Mouse (Mus musculus): Measurements from ENCODE around the gene Glyctk. TPM values are rescaled to one million over a fixed set of nuclear protein-coding genes. Genes with fewer than 3 reads are reported as not detected.
"Not testable (repeated sequence)": the region's sequence is repeated elsewhere in the genome, so short reads cannot be mapped to it uniquely, and the experiment has no call there.

Glyctk gene
- total RNA-seq, 2 experiments from 2014 or later: 1.3 to 1.7 TPM

- no peak for DNase-seq
- intact Hi-C loops (cut with DNase I): loop anchor here (10.0 kb wide), 1 partner anchor 705 kb away; the partner anchor contains the start of gene Rbm15b
These were observed 21.5 kb upstream of the Glyctk start for GRCm38 (mm10) chr9:106179454-106179853.

DNA sequence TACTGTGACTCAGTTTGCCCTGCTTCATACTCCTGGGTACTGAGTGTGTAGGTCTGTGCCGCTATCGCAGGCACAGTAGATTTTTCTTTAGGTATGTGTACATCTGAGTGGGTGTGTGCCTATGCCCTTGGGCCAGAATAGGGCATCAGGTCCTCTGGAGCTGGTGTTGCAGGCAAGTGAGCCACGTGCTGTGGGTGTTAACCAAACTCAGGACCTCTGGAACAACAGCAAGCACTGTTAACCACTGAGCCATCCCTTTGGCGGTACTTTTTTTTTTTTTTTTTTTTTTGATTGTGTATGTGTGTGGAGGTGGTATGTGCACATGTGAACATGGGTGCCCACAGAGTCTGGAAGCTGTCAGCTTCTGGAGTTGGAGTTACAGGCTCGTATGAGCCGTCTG, 19.9 kb upstream of the Glyctk start:
- DNase-seq: no peak
- intact Hi-C loops (cut with DNase I): loop anchor here (10.0 kb wide), 1 partner anchor 707 kb away; the partner anchor contains the start of gene Rbm15b

DNA sequence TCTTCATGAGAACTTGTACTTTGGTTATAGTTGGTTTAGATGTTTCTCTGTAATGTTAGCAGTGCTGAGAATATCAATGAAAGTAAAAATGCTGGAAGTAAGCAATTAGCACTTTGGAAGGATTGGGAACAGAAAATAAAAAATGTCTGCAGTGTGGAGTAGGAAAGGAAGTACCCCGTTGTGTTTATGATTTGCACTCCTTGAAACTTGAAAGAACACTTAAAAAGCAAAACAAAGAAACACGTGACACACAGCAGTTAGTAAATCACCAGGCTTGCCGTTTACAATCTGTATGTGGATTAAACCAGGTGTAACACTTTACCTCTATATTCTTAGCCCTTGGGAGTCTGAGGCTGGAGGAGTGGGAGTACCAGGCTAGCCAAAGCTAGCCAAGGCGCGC, 18.8 kb upstream of the Glyctk start:
- intact Hi-C loops (cut with DNase I): loop anchor here (10.0 kb wide), 1 partner anchor 708 kb away; the partner anchor contains the start of gene Rbm15b
- DNase-seq: no peak

DNA sequence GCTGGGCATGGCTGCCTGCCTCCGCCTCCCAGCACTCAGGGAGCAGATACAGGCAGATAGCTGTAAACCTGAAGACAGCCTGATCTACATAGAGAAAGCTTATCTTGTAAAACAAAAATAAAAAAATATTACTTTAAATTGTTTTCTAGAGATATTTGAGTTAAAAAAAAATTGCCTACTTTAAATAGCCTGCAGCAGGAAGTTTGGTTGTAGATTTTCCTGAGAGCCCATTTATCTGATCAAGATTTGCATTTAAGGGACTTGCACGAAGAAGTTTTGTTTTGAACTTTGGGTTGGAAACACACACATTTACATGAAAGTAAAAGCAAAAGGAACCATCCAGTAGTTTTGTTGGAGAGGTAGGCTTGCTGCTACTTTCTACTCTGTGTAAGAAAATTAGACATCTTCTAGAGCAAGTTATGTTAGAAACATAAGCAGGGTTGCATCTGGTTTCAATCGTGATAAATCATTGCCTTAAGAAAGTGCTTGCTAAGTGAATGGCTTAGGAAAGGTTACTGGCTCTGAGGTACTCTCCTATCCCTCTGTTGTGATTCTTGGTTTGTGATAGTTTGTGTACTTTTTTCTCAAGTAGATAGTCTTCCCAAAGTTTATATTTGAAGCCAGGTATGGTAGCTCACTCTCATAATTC, 17.7 kb upstream of the Glyctk start:
- no peak for DNase-seq
- intact Hi-C loops (cut with DNase I): loop anchor here (10.0 kb wide), 1 partner anchor 709 kb away; the partner anchor contains the start of gene Rbm15b

DNA sequence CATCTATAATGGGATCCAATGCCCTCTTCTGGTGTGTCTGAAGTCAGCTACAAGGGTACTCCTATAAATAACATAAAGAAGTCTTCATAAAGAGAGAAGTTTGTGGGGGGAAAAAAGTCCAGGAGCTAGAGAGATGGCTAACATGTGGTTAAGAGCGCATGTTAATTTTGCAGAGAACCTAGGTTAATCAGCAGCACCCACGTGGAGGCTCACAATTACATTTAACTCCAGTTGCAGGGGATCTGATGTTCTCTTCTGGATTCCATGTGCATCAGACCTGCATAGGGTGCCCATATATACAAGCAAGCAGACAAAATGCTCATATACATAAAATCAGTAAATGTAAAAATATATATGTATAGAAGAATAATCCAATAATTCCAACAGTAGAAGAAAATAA, 15.4 kb upstream of the Glyctk start:
- intact Hi-C loops (cut with DNase I): loop anchor here (2.0 to 10.0 kb wide), 2 partner anchors 23 to 711 kb away; partner anchors contain the start of gene Rbm15b
- DNase-seq: no peak

GRCm38 (mm10) chr9:106172527-106172926, 14.6 kb upstream of the Glyctk start:
- intact Hi-C loops (cut with DNase I): loop anchor here (2.0 to 10.0 kb wide), 2 partner anchors 24 to 712 kb away; partner anchors contain the start of gene Rbm15b
- DNase-seq: no peak

DNA sequence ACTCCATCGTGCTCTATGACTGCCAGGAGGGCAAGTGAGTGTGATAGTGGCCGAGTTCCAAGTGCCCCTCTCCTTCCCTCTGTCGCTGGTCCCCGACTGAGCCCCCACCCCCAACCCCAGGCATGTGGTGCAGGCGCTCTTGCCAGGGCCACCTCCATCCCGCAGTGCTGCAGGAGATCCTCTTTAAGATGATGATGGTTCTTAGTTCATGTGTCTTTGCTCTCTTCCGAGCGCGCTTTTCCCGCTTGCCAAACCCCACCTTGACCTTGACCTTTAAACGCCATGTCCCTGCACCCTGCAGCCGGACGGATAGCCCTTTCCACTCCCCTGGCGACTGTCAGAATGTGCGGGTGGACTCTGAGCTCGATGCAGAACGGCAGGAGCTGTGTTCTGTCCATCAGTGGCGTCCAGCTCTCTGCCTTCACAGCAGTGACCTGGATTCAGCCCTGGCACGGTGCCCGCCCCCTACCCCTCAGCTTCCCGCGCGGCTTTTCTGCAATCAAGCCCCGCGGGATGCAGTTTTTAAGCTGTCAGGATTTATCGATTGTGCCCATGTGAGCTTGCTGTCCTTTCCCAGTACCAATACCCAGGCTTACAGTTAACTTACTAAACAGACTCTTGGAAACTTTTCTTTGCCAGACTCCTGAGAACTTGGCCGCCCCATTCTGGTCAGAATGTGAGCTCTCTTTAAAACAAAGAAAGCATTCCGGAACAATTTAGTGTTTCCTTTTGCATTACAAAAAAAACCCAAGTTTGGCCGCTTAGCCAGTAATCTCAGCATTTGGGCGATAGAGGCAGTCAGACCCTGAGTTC, 13.6 kb upstream of the Glyctk start:
- DNase-seq: peak; percentile 72 to 76
- intact Hi-C loops (cut with DNase I): loop anchor here (2.0 to 10.0 kb wide), 2 partner anchors 25 to 713 kb away; partner anchors contain the start of gene Rbm15b

GRCm38 (mm10) chr9:106170556-106171345, 12.8 kb upstream of the Glyctk start, which contains the start of gene Wdr82:
Wdr82 (plus strand) TSS chr9:106170928.
- intact Hi-C loops (cut with DNase I): loop anchor here (1.0 to 10.0 kb wide), 2 partner anchors 10 to 714 kb away; partner anchors contain the start of gene Rbm15b
- peak; percentile 88 to 91 for DNase-seq

GRCm38 (mm10) chr9:106169917-106170316, 12.0 kb upstream of the Glyctk start:
- intact Hi-C loops (cut with DNase I): loop anchor here (1.0 to 10.0 kb wide), 2 partner anchors 10 to 715 kb away; partner anchors contain the start of gene Rbm15b

GRCm38 (mm10) chr9:106169006-106169405, 11.1 kb upstream of the Glyctk start:
- intact Hi-C loops (cut with DNase I); DNase-seq: not testable (repeated sequence)

More at GRCm38 (mm10) chr9:106169917-106170316, 12.0 kb upstream of the Glyctk start:
- no peak for DNase-seq

DNA sequence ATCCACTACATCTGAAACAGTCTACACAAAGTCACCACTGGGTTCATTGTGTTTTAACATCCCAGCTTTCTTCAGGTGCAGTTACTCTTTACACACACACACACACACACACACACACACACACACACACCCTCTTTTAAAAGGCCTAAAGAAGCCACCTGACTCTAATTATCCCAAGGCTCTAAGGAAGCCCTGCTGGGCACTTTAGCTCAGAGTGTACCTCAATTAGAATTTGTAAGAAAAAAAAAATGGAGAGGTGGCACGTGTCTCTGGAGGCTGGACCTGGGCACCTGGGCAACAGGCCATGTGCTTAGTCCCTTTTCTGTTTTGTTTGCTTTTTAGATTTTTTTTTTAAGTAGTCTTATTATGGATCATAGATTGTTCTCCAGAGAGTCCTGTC, 9.8 kb upstream of the Glyctk start:
- no peak for DNase-seq
- intact Hi-C loops (cut with DNase I): no loop called here

GRCm38 (mm10) chr9:106167241-106167640, 9.3 kb upstream of the Glyctk start:
- intact Hi-C loops (cut with DNase I): no loop called here
- DNase-seq: no peak

DNA sequence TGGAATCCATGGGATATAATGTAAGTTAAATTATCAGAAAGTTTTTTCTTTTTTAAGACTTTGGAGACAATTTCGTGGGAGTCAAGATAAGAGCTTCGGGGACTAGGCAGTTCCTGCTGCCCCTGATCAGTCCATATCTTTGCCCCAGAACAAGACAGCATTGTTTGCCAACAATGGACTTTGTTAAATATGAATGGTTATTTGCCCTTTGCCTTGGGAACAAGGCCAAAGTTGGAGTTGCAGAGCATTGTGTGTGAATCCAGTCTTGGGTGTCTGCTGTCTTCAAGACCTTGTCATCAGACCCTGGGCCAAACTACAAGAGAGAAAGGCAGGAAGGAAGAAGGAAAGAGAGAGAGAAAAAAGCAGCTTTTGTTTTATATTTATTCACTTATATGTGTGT, 8.8 kb upstream of the Glyctk start:
- intact Hi-C loops (cut with DNase I): no loop called here
- no peak for DNase-seq

GRCm38 (mm10) chr9:106160426-106160825, 2.5 kb upstream of the Glyctk start:
- DNase-seq: no peak
- intact Hi-C loops (cut with DNase I): loop anchor here (1.0 to 5.0 kb wide), 2 partner anchors 10 to 42 kb away; partner anchors contain the start of genes Twf2 and Wdr82

GRCm38 (mm10) chr9:106159784-106160301, 1.9 kb upstream of the Glyctk start:
- peak; percentile 99 for DNase-seq
- intact Hi-C loops (cut with DNase I): loop anchor here (1.0 to 5.0 kb wide), 6 partner anchors 10 to 317 kb away; partner anchors contain the start of genes Parp3, Rrp9, Twf2 and Wdr82

DNA sequence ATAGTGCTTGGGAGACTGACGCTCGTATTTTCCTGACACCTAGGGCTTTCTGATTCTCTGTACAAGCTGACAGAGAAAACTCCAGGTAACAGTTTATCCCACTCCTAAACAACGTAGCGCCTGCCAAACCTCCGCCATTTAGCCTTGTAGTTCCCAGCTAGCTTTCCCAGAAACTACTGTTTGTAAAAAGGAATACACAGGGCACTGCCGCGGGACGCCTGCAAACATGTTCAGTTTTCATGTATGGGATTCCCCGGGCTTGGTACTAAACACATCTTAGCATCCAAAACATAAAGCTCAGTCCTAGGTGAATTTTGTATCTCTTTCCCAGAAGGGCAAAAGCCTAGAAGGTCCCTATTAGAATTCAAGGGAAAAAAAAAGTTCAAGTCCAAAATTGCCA, 1.3 kb upstream of the Glyctk start:
- intact Hi-C loops (cut with DNase I): loop anchor here (2.0 to 5.0 kb wide), 4 partner anchors 46 to 318 kb away; partner anchors contain the start of genes Parp3 and Rrp9
- DNase-seq: no peak

- intact Hi-C loops (cut with DNase I): loop anchor here (2.0 to 5.0 kb wide), 3 partner anchors 55 to 320 kb away; partner anchors contain the start of genes Parp3 and Rrp9
These were observed 364 bp downstream of the Glyctk start for GRCm38 (mm10) chr9:106157623-106157925.

DNA sequence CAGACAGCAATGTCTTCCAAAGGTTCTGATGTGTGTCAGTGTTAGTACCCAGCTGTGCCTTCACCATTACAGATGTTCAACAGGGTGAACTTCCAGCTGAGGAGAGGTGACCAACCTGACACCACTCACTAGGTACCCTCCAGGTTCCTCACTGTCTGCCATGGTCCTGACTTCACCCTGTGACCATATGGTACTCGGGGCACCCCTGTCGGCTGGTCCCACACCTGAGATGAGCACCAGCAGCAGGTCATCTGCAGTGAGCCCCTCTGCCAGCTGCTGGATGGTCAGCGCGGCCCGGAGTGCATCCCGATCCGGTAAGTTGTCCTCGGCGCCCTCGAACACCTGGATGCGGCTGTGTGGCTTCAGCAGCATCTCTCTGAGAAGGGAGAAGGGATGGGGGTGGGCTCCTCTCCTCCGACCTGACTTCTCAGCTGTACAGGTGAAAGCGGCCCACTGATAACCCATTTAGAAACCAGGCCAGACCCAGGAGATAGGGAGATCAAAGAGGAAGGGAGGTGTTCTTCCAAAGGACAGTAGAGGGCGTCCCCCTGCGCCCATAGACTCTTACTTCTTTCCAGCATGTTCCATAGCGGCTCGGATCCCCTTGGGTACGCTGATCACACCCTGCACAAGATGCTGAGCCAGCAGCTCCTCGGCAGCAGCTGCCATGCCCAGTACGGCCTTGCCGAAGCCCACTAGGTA, 866 bp downstream of the Glyctk start:
- intact Hi-C loops (cut with DNase I): loop anchor here (2.0 to 5.0 kb wide), 3 partner anchors 56 to 320 kb away; partner anchors contain the start of genes Parp3 and Rrp9
- DNase-seq: no peak

More at GRCm38 (mm10) chr9:106157623-106157925, 364 bp downstream of the Glyctk start:
- DNase-seq: no peak

DNA sequence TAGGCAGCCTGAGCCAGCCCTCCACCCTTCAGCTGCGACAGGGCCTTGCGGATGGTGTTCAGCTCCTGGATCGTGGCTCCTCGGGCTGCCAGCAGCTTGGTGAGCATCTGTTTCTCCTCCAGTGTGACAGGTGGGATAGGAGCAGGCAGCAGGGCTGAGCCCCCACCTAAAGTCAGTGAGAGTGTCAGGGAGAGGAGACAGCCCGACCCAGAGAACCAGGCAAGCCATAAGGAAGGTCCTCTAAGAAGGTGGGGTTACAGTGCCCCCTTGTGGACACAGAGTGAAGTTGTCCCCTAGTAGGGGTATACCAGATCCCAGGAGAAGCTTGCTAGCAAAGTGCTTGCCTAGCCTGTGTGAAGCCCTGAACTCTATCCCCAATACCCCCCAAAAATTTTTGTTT, 1.5 kb downstream of the Glyctk start:
- peak in 1 of 2 experiments; percentile 44 for DNase-seq
- intact Hi-C loops (cut with DNase I): loop anchor here (2.0 to 5.0 kb wide), 3 partner anchors 56 to 321 kb away; partner anchors contain the start of genes Parp3 and Rrp9

All from heart, postnatal 36 days (tissue).